Mouse (Mus musculus) urinary bladder, postnatal 14 days (tissue): ENCODE measurements at regions not wholly inside any gene's neighbourhood (a gene's known extent, or its start where the extent isn't known, plus 50 kb on each side); places are given as distances from the start of the nearest gene placed in this dataset.
"Not testable (repeated sequence)": the region's sequence is repeated elsewhere in the genome, so short reads cannot be mapped to it uniquely, and the experiment has no call there.

Experiments used
- DNase-seq: peaks from one replicate; pipeline ENCODE4 v3.0.0; 2021; ENCODE audit warnings: low spot score

DNA sequence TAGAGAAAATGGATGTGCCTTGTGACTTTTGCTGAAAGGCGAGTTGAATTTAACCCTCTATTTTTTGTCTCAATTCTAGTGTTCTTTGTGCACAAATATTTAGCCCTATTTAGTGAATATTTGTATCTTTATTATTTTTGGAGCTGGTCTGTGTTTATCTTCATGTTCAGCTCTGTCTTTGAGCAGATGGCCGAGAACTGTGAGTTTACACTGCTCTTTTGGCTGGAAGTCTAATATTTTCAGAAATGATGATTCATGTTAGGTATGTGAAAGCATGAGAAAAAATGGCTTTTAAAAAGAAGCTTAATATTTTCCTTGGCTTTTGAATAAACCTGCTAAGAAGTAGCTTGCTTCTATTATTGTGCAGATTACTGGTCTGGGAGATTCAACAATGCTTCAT, 505.4 kb downstream of the Sema5a start:
- no peak for DNase-seq

DNA sequence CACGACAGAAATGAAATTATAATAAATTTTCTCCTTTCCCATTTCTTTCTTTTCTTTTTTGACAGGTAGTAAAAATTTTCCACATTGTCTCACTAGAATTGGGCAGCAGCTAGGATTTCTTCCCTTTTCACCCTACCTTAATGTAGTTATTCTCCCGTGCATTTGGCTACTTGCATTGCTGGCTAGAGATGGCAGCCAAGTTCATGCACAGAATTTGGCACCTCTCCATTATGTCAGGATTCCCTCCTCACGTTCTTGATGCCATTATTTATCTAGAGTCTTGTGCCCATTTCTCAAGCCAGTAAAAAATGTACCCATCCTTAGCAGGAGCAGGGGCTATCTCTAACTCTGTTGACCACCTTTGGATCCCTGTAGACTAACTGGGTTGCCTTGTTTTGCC, 507.4 kb downstream of the Sema5a start:
- no peak for DNase-seq

DNA sequence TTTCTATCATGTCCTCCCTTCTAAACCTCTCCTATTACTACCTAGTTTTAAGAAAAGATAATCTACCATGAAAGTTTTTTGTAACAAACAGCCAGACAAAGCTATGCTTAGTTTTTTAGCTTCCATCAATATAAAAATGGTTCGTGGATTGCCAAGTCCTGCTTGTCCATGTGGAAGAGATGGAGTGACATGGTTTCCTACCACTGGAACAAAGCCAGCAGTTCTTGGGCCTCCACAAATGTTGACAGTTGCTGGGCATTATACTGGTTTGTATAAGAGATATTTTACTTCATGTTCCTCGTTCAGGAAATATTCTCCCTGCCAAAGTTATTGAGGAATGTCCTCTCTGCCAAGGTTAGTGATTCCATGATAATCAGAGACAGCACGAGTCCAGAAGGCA, 515.5 kb downstream of the Sema5a start:
- DNase-seq = no peak

DNA sequence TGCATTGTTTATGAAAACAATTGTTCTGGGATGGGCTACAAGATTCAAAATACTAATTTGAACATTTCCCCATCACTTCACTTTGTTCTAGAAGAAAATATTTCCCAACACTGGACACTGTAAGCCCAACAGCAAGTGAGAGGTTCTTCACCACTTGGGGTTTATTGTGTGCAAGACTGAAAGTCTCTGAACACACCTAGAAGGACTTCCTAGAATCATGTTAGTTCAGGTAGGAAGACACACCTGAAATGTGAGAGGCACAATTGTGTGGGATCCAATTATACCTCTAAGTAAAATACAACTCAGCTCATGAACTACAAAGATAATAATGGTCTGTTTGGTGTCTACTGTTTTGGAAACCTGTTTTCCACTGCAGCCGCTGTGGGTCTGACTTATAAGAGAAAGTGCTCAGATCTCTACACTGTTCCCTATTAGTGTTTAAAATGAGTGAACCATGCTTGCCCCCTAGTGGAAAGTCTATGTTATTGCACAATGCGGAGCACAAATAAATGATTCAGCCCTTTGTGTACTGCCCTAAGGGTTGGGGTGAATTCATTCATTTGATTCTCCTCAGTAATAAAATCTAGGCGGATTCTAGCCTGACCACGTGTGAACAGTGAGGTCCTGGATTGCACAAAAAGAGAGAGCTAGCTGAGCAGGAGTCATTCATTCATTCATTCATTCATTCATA, 521.5 kb downstream of the Sema5a start:
- no peak for DNase-seq

DNA sequence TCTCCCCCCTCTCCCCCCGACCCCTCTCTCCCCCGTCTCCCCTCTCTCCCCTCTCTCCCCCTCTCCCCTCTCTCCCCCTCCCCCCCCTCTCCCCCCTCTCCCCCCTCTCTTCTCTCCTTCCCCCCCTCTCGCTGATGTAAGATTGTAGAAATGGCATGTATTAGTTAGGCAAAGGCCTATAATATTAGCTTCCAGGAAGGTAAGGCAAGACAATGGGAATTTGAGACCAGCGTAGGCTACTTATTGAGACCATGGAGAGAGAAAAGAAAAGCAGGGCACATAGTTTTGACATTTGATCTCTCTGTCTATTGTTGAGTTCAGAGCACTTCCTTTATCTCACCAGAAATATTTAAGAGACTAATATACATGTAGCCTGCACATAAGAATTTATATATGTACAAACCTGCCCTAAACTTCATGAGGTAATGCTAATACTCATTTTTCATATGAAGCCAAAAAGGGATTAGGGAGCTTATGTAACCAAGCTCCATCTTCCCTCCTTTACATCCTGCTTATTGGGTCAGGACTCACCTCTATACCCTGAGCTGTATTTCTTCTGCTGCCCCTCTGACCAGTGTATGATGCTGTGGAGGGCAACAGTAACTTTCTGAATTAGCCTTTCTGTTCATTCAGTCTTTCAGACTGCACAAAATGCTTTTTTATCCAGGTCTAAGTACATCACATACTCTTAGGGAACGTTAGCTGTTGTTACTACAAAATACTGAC, 522.3 kb downstream of the Sema5a start:
- no peak for DNase-seq

DNA sequence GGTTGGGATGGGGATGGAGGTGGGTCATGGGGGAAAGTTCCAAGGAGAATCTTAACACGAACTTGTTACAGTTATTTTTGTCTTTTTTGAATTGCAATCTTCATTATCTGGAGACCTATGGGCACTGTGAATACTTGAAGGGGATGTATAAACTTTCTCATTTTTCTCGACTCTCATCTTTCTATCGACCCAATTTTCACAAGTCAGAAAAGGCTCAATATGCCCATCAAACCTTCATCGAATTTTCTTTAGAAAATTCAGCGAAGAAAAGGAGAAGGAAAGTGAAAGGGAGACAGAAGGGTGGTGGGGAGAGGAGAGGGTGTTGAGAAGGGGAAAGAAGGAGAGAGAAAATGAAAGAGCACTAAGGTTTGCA, 533.6 kb downstream of the Sema5a start:
- not testable (repeated sequence) for DNase-seq

DNA sequence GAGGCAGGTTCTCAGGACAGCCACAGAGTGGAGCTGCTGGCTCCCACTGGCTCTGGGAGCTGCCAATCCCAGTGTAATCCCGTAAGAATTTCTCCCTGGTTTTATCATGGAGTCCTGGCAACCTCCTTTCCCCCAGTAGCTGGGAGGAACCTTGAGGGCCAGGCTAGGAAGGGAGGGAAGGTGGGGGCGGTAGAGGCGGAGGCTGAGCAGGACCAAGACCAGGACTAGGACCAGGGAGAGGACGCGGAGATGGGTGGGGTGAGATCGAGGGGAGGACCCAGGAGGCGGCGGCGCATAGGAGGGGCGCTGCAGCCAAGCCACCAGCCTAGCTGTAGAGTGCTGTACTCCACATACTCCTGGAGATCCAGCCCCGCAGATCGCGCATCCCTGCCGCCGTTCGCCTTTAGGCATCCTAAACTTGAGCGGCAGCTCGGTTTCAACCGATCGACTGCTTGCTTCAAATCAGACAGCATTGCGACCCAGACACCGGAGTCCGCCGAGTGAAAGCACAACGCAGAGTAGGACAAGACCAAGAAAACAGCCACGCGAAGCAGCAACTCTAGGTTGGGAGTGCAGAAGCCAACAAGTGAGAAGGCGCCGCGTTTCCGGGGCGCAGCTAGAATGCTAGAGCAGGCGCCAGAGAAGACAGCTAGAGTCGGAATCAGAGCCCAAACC, 534.1 kb downstream of the Sema5a start:
- peak; percentile 80 for DNase-seq

DNA sequence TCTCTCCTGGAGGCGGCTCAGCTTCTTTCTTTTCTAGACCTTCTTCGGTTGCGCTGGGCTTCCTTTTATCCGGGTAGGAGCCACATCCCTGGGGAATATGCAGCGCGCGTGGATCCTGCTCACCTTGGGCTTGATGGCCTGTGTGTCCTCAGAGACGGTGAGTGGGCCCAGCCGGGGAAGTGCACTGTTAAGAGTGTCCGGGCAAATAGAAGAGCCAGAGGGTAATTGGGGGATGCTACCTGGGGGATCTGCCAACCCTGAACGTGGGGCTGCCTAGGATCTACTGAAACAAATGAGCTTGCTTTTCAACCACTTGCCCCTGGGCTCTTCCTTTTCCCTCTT, 534.6 kb downstream of the Sema5a start:
- not testable (repeated sequence) for DNase-seq

DNA sequence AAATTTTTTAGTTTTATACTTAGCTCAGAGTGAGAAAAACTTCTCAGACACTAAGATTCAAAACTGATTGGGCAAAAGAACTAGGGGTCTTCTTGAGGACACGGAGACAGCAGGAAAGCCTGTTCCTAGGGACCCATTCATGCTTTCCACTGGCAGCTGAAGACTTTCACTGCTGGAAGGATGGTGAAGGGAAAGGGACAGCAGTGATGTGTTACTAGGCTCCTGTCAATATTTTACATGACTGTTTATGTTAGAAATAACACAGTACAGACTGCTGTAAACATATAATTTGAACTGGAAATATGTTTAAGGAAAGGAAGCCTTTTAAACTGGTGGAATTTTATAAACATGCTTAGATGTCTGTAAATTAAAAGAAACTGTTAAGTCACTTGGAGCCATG, 537.0 kb downstream of the Sema5a start:
- DNase-seq = not testable (repeated sequence)

DNA sequence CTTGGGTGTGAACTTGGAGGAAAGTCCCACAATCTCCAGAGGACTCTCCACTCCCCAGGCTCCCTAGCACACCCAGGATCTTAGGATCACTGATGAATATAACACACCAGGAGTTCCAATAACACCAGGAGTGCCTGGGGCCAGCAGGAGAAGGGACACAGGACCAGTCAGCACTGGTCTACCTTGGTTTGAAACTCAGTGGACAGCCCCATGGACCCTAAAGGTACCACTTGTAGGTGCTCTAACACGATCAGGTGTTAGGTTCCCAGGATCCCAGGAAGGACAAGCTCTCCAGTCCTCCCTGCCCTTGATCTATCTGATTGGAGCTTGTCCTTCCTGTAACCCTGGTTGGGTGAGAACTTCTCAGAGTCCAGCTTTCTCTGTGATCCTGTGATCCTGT, 554.6 kb downstream of the Sema5a start:
- no peak for DNase-seq

DNA sequence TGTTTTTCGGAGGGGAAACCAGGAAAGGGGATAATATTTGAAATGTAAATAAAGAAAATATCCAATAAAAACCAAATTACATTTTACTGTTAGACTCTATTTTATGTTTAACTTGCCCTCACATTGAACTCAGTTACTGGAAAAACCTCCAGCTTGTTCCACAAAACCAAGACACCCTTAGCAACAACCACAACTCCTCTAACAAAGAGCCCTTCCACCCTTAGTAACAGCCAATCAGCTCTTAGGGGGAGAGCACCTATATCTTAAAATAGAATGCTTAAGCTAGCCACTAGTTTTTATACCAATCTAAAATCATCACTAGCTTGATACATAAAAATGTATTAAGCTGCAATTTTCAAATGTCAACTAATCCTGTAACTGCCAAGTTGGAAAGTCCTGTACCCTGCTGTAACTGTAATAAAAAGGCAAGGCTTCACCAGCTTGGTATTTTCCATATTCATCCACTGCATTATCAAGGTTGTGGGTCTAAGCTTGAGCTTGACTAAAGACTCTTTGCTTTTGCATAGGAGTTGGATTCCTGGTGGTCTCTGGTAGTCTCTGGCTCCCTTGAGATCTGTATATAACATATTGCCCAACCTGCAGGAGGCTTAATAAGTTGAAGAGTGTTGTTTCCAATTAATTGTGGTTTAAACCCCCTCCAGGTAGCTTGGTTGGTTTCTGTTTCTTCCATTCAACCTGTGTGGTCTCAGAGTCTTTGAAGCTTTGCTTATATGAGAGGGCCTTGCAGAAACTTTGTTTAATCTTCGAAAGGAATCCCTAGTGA, 566.4 kb downstream of the Sema5a start:
- DNase-seq = no peak

DNA sequence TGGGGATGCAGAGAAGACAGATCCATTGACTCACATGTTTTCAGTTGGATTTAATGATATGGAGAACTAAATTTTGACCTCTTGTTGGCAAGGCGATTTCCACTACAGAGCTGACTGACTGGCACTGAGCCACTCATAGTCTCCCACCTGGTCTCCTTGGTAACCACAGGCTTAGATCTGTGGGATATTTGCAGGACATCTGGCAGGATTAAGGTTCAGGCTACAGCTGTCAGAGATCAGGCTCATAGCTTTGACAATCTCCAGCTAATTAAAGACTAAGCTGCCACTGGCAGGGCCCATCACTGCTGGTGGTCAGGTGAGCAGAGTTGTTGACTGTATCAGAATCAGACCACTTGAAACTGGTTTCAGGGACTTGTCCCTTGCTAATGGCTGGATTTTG, 595.4 kb downstream of the Sema5a start:
- no peak for DNase-seq
